Mouse (Mus musculus) midbrain, embryonic 11.5 days (tissue): ENCODE measurements around the gene Tmem243. TPM values are rescaled to one million over a fixed set of nuclear protein-coding genes. Genes with fewer than 3 reads are reported as not detected.

Source experiments
- ATAC-seq: fragments of 200-750 bp; cut with Nextera tagmentation; 2 replicates; pipeline ENCODE4 v1.8.0; 2017; ENCODE audit warnings: moderate TSS enrichment, moderate library complexity; ENCODE audit not compliant: low FRiP score
- DNase-seq: peaks from one replicate; pipeline ENCODE4 v3.0.0; 2015; ENCODE audit warnings: low spot score; ENCODE audit errors: missing footprints
- H3K27ac ChIP-seq: fragments of 300-500 bp; sonication (generic); 2 replicates; pipeline ENCODE4 v1.5.1; 2014; ENCODE audit warnings: low read depth, low read length
- H3K27me3 ChIP-seq: fragments of 300-500 bp; sonication (generic); 2 replicates; pipeline ENCODE4 v1.6.1; 2014; ENCODE audit warnings: mild to moderate bottlenecking, low read length, moderate library complexity, mixed read lengths; ENCODE audit not compliant: control insufficient read depth, insufficient read depth
- H3K36me3 ChIP-seq: fragments of 300-500 bp; sonication (generic); 2 replicates; pipeline ENCODE4 v1.6.1; 2014; ENCODE audit warnings: mild to moderate bottlenecking, low read length, moderate library complexity, mixed read lengths; ENCODE audit not compliant: control insufficient read depth, insufficient read depth
- H3K4me1 ChIP-seq: fragments of 300-500 bp; sonication (generic); 2 replicates; pipeline ENCODE4 v1.6.1; 2014; ENCODE audit warnings: low read length; ENCODE audit not compliant: control insufficient read depth, insufficient read depth
- H3K4me2 ChIP-seq: fragments of 300-500 bp; sonication (generic); 2 replicates; pipeline ENCODE4 v1.6.1; 2014; ENCODE audit warnings: mild to moderate bottlenecking, moderate library complexity
- H3K4me3 ChIP-seq: fragments of 300-500 bp; sonication (generic); 2 replicates; pipeline ENCODE4 v1.5.1; 2014; ENCODE audit warnings: low read depth, low read length
- H3K9ac ChIP-seq: fragments of 300-500 bp; sonication (generic); 2 replicates; pipeline ENCODE4 v1.6.1; 2014; ENCODE audit warnings: low read length
- H3K9me3 ChIP-seq: fragments of 300-500 bp; sonication (generic); 2 replicates; pipeline ENCODE4 v1.6.1; 2016; ENCODE audit warnings: low read length; ENCODE audit not compliant: control insufficient read depth
- WGBS: fragments of 180-500 bp; shearing (Covaris S2); extraction: QIAGEN DNeasy Blood & Tissue Kit; methylation state at CpG from one replicate; pipeline ENCODE4 v1.1.7; 2014; 5-methylcytosine and 5-hydroxymethylcytosine counted together
- polyA plus RNA-seq: library from polyadenylated mRNA; unstranded; fragments of >200 nt; fragmentation: Nextera tagmentation; extraction: Ambion mirVana; gene quantifications from 2 replicates; pipeline ENCODE4 v1.2.1, GENCODE M21; 2014

Gene Tmem243
- polyA plus RNA-seq, 1 experiment from 2014 or later, result 23.8 TPM

DNA sequence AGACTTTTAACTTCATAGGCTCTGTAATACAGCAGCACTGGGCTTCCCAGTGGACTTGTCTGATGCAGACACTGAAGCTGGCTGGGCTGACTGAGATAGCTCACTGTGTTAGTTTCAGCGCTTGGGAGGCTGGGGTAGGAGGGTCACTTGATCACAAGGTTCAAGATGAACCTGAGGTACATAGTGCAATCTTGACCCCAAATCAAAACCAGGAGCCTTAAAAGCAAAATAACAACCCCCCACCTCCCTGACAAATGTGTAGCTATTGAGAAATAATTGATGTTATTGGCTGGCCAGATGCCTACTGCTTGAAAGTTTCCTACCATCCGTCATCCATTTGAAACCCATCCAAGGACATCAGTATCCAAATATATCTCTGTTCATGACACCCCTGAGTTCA, 2.2 kb downstream of the Tmem243 start:
- H3K9ac ChIP-seq, result no peak overlapping the region
- 92% methylated on average over 2 of the region's 2 CpGs for WGBS
- ATAC-seq, result no peak
- peaks cover 5% of the 10 kb centered on the region; the same call in 1 of the 2 replicates for H3K27me3 ChIP-seq
- no peak overlapping the region for H3K4me3 ChIP-seq
- no peak overlapping the region for H3K4me2 ChIP-seq
- H3K36me3 ChIP-seq, result no peaks in the 10 kb centered on the region
- no peaks in the 10 kb centered on the region for H3K9me3 ChIP-seq
- peaks cover 3% of the 10 kb centered on the region for H3K4me1 ChIP-seq
- no peak for DNase-seq
- H3K27ac ChIP-seq, result no peak overlapping the region

DNA sequence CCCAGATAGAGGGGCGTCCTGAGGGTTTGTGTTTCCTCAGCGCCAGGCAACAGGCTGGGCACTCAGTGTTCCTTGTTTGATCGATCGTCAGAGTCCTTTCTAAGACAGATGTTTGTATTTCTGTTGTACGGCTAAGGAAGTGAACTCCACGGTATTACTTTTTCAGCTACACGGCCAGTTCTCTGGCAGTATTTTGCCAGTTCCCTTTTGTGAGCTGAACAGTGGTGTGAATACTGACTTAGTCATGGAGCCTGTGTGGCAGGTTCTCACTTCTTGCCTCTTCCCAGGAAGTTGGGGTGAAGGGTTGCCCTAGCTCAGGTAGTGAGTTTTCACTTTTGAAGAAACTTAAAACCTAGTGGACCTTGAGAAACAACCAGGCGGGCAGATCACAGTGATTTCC, 3.5 kb downstream of the Tmem243 start:
- H3K27me3 ChIP-seq, result peaks cover 5% of the 10 kb centered on the region; the same call in 1 of the 2 replicates
- H3K27ac ChIP-seq, result no peak overlapping the region
- H3K36me3 ChIP-seq, result no peaks in the 10 kb centered on the region
- H3K4me3 ChIP-seq, result no peak overlapping the region
- DNase-seq (no peak), ATAC-seq (no peak)
- H3K9ac ChIP-seq, result no peak overlapping the region
- H3K4me2 ChIP-seq, result no peak overlapping the region
- WGBS, result 92% methylated on average over 8 of the region's 8 CpGs
- H3K4me1 ChIP-seq, result peaks cover 3% of the 10 kb centered on the region
- H3K9me3 ChIP-seq, result no peaks in the 10 kb centered on the region

- ATAC-seq, result no peak
These were observed 6.3 kb downstream of the Tmem243 start for GRCm38 (mm10) chr5:9106806-9107205.

DNA sequence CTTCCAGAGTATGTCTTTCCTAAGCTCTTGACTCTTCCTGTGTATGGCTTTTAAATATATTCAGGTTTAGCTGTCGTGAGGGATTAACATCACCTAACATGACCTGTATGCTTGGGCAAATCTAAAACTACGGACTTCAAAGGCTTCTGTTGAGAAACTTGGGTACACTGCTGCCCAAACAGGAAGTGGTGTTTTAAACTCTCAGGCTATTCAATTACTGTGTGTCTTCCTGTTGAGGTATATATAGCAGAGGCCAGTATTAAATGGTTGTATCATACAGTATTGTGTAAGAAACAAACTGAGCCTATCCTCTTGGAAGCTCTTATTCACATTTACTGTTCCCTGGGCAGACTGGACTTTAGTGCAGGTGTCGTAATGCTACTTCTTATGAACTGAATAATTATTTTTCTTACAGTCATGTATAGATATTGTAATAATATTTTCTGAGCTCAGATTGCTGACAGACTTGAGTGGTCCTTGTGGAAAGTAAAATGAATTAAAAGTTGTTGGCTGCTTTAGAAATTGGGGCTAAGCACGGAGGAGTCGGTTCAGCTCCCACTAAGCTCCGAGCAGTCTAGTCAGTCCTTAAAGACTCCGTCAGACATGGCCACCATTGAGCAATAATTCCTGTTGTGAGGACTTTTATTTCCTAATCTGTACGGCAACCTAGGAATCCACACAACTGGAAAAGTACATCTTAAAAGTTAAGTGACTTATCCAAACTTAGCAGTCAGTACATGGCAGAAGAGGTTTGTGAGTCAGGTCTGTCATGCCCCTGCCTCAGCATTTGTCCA, 7.0 kb downstream of the Tmem243 start:
- no peaks in the 10 kb centered on the region for H3K9me3 ChIP-seq
- no peaks in the 10 kb centered on the region for H3K4me1 ChIP-seq
- ATAC-seq (no peak), DNase-seq (no peak)
- no peaks in the 10 kb centered on the region for H3K36me3 ChIP-seq
- no peak overlapping the region for H3K4me3 ChIP-seq
- no peaks in the 10 kb centered on the region for H3K27me3 ChIP-seq
- no peak overlapping the region for H3K9ac ChIP-seq
- no peak overlapping the region for H3K27ac ChIP-seq
- H3K4me2 ChIP-seq, result no peak overlapping the region
- 85% methylated on average over 8 of the region's 8 CpGs for WGBS

More at GRCm38 (mm10) chr5:9106806-9107205, 6.3 kb downstream of the Tmem243 start:
- no peak overlapping the region for H3K9ac ChIP-seq
- no peak for DNase-seq
- no peaks in the 10 kb centered on the region; the same call in 1 of the 2 replicates for H3K4me1 ChIP-seq
- H3K27ac ChIP-seq, result no peak overlapping the region
- H3K36me3 ChIP-seq, result no peaks in the 10 kb centered on the region
- no peak overlapping the region for H3K4me2 ChIP-seq
- 0 out of 2 replicates have a peak, but pooled peaks cover 2% of the 10 kb centered on the region for H3K27me3 ChIP-seq
- WGBS, result 83% methylated on average over 6 of the region's 6 CpGs
- no peak overlapping the region for H3K4me3 ChIP-seq
- no peaks in the 10 kb centered on the region for H3K9me3 ChIP-seq

GRCm38 (mm10) chr5:9108490-9108889, 8.0 kb downstream of the Tmem243 start:
- 84% methylated on average over 5 of the region's 5 CpGs for WGBS
- Histone ChIP-seq H3K27me3 (no peaks in the 10 kb centered on the region), H3K9me3 (no peaks in the 10 kb centered on the region), H3K9ac (no peak overlapping the region), H3K27ac (no peak overlapping the region), H3K36me3 (no peaks in the 10 kb centered on the region), H3K4me3 (no peak overlapping the region), H3K4me1 (no peaks in the 10 kb centered on the region), H3K4me2 (no peak overlapping the region)
- ATAC-seq, result no peak
- DNase-seq, result no peak

GRCm38 (mm10) chr5:9109582-9109981, 9.1 kb downstream of the Tmem243 start:
- ATAC-seq (no peak), DNase-seq (no peak)
- H3K9ac ChIP-seq, result no peak overlapping the region
- H3K4me1 ChIP-seq, result no peaks in the 10 kb centered on the region
- H3K4me2 ChIP-seq, result no peak overlapping the region
- H3K9me3 ChIP-seq, result no peaks in the 10 kb centered on the region
- H3K4me3 ChIP-seq, result no peak overlapping the region
- no peak overlapping the region for H3K27ac ChIP-seq
- H3K27me3 ChIP-seq, result no peaks in the 10 kb centered on the region
- no peaks in the 10 kb centered on the region for H3K36me3 ChIP-seq

GRCm38 (mm10) chr5:9111285-9111684, 10.8 kb downstream of the Tmem243 start:
- no peak overlapping the region for H3K4me3 ChIP-seq
- H3K27me3 ChIP-seq, result no peaks in the 10 kb centered on the region
- no peaks in the 10 kb centered on the region for H3K9me3 ChIP-seq
- ATAC-seq, result peak; percentile 10; the same call in 1 of the 2 replicates
- no peak for DNase-seq
- 56% methylated on average over 2 of the region's 2 CpGs for whole genome bisulfite sequencing
- H3K9ac ChIP-seq, result no peak overlapping the region
- peaks cover 3% of the 10 kb centered on the region; the same call in 1 of the 2 replicates for H3K36me3 ChIP-seq
- H3K4me1 ChIP-seq, result no peaks in the 10 kb centered on the region
- H3K27ac ChIP-seq, result no peak overlapping the region
- no peak overlapping the region for H3K4me2 ChIP-seq

- H3K9ac ChIP-seq, result no peak overlapping the region
- no peaks in the 10 kb centered on the region for H3K9me3 ChIP-seq
- no peaks in the 10 kb centered on the region for H3K27me3 ChIP-seq
- no peaks in the 10 kb centered on the region for H3K4me1 ChIP-seq
- ATAC-seq (peak; percentile 75), DNase-seq (peak; percentile 92)
- peaks cover 4% of the 10 kb centered on the region; the same call in 1 of the 2 replicates for H3K36me3 ChIP-seq
- 27% methylated on average over 5 of the region's 5 CpGs for WGBS
- H3K4me3 ChIP-seq, result no peak overlapping the region
- H3K4me2 ChIP-seq, result no peak overlapping the region
- H3K27ac ChIP-seq, result no peak overlapping the region
These were observed 11.3 kb downstream of the Tmem243 start for GRCm38 (mm10) chr5:9111759-9112158.

GRCm38 (mm10) chr5:9114162-9114561, 13.7 kb downstream of the Tmem243 start:
- DNase-seq (no peak), ATAC-seq (peak; percentile 38; the same call in 1 of the 2 replicates)
- Histone ChIP-seq H3K9me3 (no peaks in the 10 kb centered on the region), H3K27me3 (no peaks in the 10 kb centered on the region), H3K9ac (no peak overlapping the region), H3K36me3 (peaks cover 8% of the 10 kb centered on the region; the same call in 1 of the 2 replicates), H3K4me3 (no peak overlapping the region), H3K4me1 (no peaks in the 10 kb centered on the region), H3K27ac (no peak overlapping the region), H3K4me2 (no peak overlapping the region)
- WGBS, result 62% methylated on average over 6 of the region's 6 CpGs
